Mouse (Mus musculus): ENCODE results near the gene Mccc2. TPM values are rescaled to one million over a fixed set of nuclear protein-coding genes. Genes with fewer than 3 reads are reported as not detected.

The Mccc2 gene
- total RNA-seq, 4 experiments from 2014 or later = 29.1 to 35.9 (median 29.6) TPM

DNA sequence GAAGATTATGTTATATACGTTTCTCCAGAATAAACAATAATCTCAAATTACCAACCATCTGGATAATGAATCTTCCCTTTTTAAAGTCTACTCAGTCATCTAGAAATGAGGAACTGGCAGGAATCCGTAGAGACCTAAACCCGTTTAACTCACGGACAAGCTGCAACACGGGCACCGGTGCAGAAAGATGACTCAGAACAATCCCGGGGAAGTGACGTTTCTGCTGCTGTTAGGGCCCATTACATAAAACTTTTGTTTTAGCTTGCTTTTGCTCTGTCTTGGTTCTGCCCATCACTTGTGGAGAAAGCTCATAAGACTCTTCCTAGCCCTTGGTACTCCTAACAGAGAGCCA, 76.1 kb downstream of the Mccc2 start:
- no peak for DNase-seq (ENCODE audit: low spot score in 2 of 2)

DNA sequence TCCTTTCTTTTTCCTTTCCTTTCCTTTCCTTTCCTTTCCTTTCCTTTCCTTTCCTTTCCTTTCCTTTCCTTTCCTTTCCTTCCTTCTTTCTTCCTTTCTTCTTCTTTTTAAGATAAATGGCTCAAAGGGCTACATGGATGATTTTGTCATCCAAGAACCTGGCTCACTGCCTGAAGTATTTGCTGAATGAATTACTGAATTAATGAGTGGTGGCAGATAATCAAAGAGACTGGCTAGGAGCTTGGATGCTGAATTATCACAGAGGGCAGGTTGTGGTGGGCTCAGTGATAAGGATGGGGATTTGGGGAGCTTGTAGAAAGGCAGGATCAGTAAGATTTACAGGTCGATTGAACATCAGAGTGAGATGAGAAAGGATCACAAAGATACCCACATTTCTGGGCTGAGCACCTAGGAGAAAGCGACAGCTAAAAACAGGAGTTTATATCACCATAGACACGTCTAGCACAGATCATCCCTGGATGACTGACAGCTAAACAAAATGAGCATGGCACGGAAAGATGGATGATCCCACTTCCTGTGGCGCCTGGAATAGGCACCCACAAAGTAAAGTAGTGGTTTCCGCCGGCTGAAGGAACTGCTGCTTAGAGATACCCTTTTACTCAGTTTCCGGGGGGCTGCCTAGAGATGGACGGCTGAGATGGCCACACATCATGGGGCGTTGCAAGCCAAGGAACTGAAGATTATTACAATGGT, 76.7 kb downstream of the Mccc2 start:
- DNase-seq (ENCODE audit: low spot score in 2 of 2) = no peak

DNA sequence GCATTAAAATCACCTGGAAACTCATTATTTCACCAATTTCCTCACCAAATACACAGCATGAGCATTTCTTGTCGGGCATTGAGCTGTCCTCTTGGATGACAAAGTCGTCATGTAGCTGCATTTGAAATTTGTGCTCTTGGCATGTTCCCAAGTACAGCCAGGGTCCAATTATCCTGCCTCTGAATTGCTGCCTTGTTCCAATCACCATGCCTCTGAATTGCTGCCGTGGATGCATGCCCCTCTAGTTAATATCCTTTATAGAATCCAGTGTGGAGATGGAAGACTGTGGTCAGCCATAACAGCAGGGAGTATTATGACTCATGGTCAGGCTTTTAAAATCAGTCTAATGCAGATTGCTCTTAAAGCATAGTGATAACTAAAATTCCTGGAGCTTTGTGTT, 77.7 kb downstream of the Mccc2 start:
- DNase-seq (ENCODE audit: low spot score in 2 of 2) = no peak

DNA sequence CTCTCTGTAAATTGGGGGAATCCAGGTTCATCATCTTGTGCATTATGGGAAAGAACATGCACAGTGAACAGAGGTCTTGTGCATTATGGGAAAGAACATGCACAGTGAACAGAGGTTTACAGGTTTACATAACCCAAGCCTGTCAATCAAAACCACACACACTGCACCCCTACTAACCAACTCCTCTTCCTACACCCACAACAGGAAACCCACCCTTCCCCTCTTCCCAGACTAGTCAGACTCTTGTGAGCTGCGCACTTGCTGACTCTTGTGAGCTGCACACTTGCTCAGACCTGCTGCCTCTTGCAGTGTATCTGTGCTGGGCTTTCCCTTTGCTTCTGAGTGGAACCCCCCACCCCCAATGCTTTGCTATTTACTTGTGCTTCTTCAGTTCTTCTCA, 83.0 kb downstream of the Mccc2 start:
- no peak for DNase-seq (ENCODE audit: low spot score in 2 of 2)

DNA sequence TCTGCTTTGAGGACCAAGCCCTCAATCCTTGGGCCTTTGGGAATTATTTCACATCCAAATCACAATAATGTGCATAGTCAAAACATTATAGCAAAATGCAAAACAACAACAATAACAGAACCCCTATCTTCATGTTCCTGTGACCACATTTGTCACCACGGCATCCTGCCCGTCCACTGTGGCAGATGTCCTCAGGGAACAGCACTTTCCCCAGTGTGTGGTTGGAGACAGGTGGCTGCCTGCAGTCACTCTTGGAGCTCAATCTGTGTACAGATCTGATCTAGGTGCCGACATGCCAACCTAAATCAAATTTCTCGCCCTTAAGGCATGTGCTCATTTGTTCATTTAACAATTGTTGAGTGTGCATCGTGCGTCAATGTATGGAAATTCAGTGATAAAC, 83.9 kb downstream of the Mccc2 start:
- no peak for DNase-seq (ENCODE audit: low spot score in 2 of 2)

DNA sequence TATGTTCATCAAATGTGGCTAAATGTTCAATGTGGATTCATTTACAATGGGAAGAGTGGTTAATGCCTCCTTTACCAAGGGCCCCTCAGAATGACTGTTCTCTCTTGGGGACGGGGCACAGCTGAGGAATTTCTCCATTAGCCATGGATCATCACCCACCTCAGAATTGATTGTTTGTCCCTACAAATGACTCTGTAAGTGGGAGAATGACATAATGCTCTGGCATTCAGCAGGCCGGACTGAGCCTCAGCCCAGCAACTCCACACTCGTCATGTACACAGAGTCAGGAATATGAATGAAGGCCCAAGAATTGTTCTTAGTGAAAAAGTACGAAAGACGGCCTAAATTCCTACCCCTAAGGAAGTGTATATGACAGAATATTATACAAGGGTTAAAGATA, 89.2 kb downstream of the Mccc2 start:
- DNase-seq (ENCODE audit: low spot score in 2 of 2) = no peak

DNA sequence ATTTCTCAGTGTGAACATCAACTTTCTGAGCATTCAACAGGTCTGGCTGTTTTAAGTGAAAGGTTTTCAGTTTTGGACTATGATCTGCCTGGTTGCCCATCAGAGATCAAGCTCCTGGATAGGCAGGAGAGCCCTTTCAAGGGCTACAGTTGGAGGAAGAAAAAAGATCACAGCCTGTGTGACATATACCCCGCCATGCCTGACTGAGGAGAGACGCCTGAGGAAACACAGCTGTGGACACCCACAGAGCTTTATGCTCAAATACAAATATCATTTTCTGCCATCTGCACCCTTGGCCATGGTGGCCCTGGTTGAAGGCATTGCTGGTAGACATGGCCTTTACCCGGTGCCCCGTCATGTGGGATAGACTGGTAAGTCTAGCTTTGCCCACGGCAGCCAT, 99.8 kb downstream of the Mccc2 start:
- DNase-seq (ENCODE audit: low spot score in 2 of 2) = no peak

DNA sequence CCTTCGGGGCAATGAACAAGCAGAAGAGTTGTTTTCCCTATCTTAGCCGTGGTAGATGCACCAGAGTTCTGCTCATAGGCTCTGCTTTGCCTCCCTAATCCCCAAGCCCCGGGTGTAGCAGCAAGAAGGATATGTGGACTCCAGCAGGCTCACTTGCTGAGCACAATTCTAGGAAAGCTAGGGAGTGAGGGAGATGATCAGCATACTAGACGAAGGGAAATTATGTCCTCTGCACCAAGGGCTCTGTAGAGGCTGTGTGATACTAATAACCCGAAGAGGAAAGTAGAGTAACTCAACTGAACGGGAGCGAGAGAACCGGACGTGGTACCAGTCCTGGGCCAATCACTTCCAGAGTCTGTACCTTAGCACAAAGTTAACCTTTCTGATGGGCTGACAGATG, 114.5 kb downstream of the Mccc2 start, which contains the start of gene Cartpt:
Cartpt (minus strand) TSS at position 127 of the 400 bp plus-strand sequence.
- no peak for DNase-seq (ENCODE audit: low spot score in 2 of 2)

DNA sequence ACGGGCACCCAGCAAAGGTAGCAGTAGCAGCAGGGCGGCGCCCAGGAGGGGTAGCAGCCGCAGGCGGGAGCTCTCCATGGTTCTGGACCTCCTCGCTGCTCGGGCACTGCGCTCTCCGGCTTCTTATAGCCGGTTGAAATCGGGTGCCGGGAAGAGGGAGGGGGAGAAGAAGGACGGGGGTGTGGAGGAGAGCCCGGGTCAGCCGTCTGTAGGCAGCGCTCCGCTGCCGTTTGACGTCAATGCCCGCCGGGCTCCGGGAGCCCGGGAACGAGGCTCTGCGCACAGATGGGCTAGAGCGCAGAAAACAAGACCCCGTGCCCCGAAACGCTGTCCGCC, 114.9 kb downstream of the Mccc2 start:
- no peak for DNase-seq (ENCODE audit: low spot score in 2 of 2)

DNA sequence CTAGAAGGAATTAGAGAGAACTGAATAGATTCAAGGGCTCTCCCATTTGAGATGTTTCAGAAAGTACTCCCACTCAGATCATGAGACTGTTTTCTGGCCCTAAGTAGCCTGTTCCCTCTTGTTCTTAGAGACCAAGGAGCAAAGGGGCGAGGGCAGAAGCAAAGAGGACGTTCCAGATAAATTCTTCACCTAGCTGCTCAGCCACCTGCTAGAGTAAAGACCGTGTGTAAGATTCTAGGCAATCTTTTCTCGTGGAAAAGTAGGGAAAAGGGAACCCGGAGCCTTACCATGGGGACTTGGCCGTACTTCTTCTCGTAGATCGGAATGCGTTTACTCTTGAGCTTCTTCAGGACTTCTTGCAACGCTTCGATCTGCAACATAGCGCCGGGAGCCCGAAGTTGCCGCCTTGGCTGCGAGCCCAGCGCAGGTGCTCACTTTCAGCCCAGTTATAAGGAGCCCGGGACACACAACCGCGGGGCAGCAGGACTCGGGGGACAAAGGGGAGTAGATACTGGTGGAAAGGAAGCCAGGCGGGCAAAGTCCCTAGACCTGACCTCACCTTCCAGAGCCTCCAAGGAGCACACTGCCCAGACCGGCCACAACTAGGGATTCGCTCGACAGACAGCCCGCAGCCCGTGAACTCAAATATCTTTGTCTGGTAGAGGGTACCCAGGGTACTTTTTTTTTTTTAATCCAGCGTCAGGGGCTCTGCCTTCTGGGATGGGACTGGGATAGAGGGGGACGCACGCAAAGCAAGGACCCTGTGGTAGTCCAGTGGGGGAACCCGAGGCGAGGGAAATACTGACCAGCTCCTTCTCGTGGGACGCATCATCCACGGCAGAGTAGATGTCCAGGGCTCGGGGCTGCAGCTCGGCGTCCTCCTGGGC, 115.5 kb downstream of the Mccc2 start:
- DNase-seq (ENCODE audit: low spot score in 2 of 2) = no peak

DNA sequence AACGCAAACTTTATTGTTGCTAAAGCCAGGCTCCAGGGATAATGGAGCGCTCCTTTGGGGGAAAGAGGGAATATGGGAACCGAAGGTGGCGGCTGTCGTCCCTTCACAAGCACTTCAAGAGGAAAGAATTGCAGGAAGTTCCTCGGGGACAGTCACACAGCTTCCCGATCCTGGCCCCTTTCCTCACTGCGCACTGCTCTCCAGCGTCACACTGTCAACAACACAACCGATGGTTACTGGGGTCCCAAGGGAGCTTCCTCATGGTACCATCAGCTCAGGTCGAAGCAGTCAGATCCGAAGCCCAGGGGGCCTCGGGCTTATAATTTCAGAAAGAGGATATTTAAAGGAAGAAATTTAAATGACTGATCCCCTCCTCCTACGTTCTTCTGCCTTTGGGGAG, 116.6 kb downstream of the Mccc2 start:
- no peak for DNase-seq (ENCODE audit: low spot score in 2 of 2)

Other genes starting within 250 kb of the Mccc2 start
- not detected for gene Cartpt, start 114.5 kb downstream of the Mccc2 start, total RNA-seq (2022)
- gene Bdp1, start 88.4 kb upstream of the Mccc2 start, total RNA-seq (2022) = 10 to 100 TPM in 3 of 4 experiments, 1 to 10 TPM in 1; 9.3 to 18.4 (median 12.6) TPM
- gene Serf1, start 92.4 kb upstream of the Mccc2 start, total RNA-seq (2022) = 10 to 100 TPM in 1 of 4 experiments, 1 to 10 TPM in 3; 5.1 to 11.4 (median 7.5) TPM
- 10 to 100 TPM; 12.0 to 16.7 (median 14.8) TPM for gene Smn1, start 109.2 kb upstream of the Mccc2 start, total RNA-seq (2022)
- gene Naip2, start 186.5 kb upstream of the Mccc2 start, total RNA-seq (2022) = under 1 TPM; 0.10 to 0.34 (median 0.14) TPM
- gene Naip5, start 230.7 kb upstream of the Mccc2 start, total RNA-seq (2022) = under 1 TPM in 2 of 4 experiments, not detected in 2; 0.07 to 0.08 TPM